Mouse (Mus musculus) small intestine, adult 10 weeks (tissue): ENCODE results near the gene Serpina3a. TPM values are rescaled to one million over a fixed set of nuclear protein-coding genes. Genes with fewer than 3 reads are reported as not detected.

Experiments
- polyA plus RNA-seq: library from polyadenylated mRNA; stranded (reverse); fragments of 350-450 nt; fragmentation: Illumina TruSeq; extraction: RNeasy Lipid Tissue Mini Kit (QIAGEN cat#74804); gene quantifications from one replicate; pipeline ENCODE4 v1.2.3, GENCODE M21; 2014; ENCODE audit warnings: low replicate concordance

The Serpina3a gene
- polyA plus RNA-seq, result 0.59 TPM

DNA sequence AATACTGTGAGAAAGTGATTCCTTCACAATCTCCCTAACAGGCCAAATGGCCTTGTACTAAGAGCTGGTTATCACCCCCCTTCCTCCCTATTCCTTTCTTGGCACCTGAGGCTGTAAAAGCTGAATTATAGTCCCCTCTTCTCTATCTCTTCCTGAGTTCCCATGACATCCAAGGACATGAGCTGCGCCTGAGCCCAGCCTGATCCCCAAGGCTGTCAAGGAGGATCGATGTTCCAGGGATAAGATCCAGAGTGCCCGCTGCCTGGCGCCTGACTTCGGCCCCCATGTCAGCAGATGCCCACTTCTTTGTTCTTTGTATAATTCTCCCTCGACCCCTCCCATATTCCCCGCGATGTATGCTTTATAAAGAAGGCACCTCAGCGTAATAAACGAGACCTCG is at the start of gene Serpina3a:
Gene Serpina3a, plus strand, starts transcription at position 392 of the 400 bp plus-strand sequence.

DNA sequence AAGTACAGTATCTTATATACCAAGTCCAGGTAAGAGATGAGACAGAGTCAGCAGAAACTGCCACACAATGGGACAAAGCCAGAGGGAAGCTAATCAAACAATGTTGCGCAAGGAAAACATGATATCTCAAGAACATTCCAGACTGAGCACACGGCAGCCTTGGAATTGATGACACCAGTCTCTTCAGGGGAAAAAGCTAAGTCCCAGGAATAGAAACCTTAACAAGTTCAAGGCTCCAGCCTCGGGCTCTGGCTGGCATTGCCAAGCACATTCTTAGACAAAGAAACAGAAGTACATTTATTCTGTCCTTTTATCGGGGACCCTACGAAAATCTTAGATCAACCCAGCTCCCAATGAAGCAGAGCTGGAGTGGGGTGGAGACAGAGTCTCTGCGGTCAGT is 11.8 kb upstream of the Serpina3a start, which contains the start of gene Serpina5:
Gene Serpina5, plus strand, starts transcription at position 346 of the 400 bp plus-strand sequence.

DNA sequence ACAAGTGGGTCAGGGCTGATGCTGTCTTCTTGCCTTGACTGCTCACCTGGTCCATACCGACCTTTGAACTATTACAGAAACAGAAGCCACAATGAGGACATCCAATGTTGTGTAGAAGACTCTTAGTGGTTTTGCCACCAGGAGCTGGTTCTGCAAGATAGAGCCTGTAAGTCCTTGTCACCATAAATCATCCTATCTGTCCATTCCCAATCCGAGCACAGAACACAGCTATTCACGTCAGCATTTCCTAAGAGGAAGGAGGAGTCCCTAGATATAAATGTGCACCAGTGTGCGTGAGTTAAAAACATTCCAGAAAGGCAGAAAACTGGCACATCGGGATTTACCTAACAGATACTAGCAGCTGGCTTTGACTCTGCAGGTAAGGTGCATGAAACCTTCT is 15.2 kb downstream of the Serpina3a start, which contains the start of gene Serpina3b:
Gene Serpina3b, plus strand, starts transcription at position 301 of the 400 bp plus-strand sequence.

DNA sequence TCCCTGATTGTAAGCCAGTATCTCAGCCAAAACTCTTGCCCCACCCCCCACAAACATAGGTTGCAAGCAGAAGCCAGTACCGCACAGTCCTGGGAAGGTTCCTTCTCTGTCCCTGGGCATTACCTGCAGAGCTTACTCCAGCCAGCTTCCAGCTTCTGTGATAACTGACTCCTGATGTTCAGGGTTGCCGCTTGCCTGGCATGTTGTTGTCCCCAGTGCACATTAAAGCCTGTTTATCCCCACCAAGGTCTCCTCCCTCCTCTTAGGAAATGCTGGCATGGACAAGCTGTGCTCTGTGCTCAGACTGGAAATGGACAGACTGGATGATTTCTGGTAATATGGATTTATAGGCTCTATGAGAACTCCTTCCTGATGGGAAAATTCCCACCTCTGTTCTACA is 41.1 kb downstream of the Serpina3a start, which contains the start of gene Serpina3c:
Gene Serpina3c, minus strand, starts transcription at position 215 of the 400 bp plus-strand sequence.

Other genes starting within 250 kb of the Serpina3a start
- 0.59 TPM for gene Serpina1a, start 249.2 kb upstream of the Serpina3a start, polyA plus RNA-seq
- 2.3 TPM for gene Serpina1c, start 207.8 kb upstream of the Serpina3a start, polyA plus RNA-seq
- 1.0 TPM for gene Serpina1e, start 153.7 kb upstream of the Serpina3a start, polyA plus RNA-seq
- gene Serpina11, start 122.8 kb upstream of the Serpina3a start, polyA plus RNA-seq, result not detected
- not detected for gene Serpina9, start 99.0 kb upstream of the Serpina3a start, polyA plus RNA-seq
- gene Serpina12, start 68.3 kb upstream of the Serpina3a start, polyA plus RNA-seq, result not detected
- gene Serpina5, start 11.6 kb upstream of the Serpina3a start, polyA plus RNA-seq, result not detected
- gene Serpina3b, start 15.3 kb downstream of the Serpina3a start, polyA plus RNA-seq, result not detected
- gene Serpina3c, start 41.1 kb downstream of the Serpina3a start, polyA plus RNA-seq, result 0.26 TPM
- 1.8 TPM for gene Serpina3f, start 101.8 kb downstream of the Serpina3a start, polyA plus RNA-seq
- gene Serpina3g, start 123.5 kb downstream of the Serpina3a start, polyA plus RNA-seq, result 5.2 TPM
- gene Serpina3i, start 150.4 kb downstream of the Serpina3a start, polyA plus RNA-seq, result not detected
- gene Serpina3j, start 201.8 kb downstream of the Serpina3a start, polyA plus RNA-seq, result not detected
- 0.67 TPM for gene Serpina3k, start 225.8 kb downstream of the Serpina3a start, polyA plus RNA-seq
- gene Serpina3m, start 225.8 kb downstream of the Serpina3a start, polyA plus RNA-seq, result not detected